Comparison of ENCODE assay signal across 16 mouse cellular contexts in the genomic region with DNA sequence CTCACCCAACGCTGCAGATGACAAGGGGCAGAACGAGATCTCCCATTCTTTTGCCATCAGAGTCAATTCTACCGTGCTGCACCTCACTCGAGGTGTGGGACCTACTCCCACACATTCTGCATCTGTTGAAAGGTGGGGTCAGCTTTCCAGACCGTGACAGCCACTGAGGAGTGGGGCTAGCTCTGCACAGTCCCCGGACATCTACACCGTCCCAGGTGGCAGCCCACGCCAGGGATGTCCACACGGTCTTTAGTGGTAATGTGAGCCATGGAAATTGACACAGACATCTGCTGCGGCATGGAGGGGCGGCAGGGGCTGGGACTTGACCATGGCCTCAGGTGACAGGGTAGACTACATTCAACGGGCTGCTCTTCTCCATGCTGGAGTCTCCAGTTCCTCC.
"Had no signal": no experiment of that assay in that cellular context is flagged by ENCODE, and none has a peak within 500 bp of the region (broad histone marks: within the 10 kb centered on the region; RNA-seq: fewer than 3 reads in every experiment).

No protein-coding gene starts in this region.

- DNase-seq: lung, adult 2 months; lung, postnatal 14 days; lung, postnatal 36 days; right cerebral cortex, postnatal 14 days; thymus, adult 18-20 months; thymus, postnatal 14 days; thymus, postnatal 36 days had no signal

- H3K9me3 ChIP-seq: lung, embryonic 15.5 days; megakaryocyte, embryonic 14.5 days; midbrain, embryonic 13.5 days; midbrain, embryonic 15.5 days; neural tube, embryonic 12.5 days; stomach, embryonic 15.5 days had no signal

- H3K9ac ChIP-seq: lung, embryonic 15.5 days; midbrain, embryonic 13.5 days; midbrain, embryonic 15.5 days; neural tube, embryonic 12.5 days; stomach, embryonic 15.5 days had no signal

- H3K4me1 ChIP-seq: midbrain, embryonic 15.5 days; stomach, embryonic 15.5 days had no signal

- H3K4me3 ChIP-seq: lung, embryonic 15.5 days; megakaryocyte, embryonic 14.5 days; midbrain, embryonic 13.5 days; midbrain, embryonic 15.5 days; neural tube, embryonic 12.5 days; stomach, embryonic 15.5 days had no signal

- H3K27me3 ChIP-seq: lung, embryonic 15.5 days; megakaryocyte, embryonic 14.5 days; midbrain, embryonic 13.5 days; midbrain, embryonic 15.5 days; neural tube, embryonic 12.5 days; stomach, embryonic 15.5 days had no signal

- H3K27ac ChIP-seq: lung, embryonic 15.5 days; macrophage; midbrain, embryonic 13.5 days; midbrain, embryonic 15.5 days; neural tube, embryonic 12.5 days; stomach, embryonic 15.5 days had no signal

- H3K36me3 ChIP-seq: lung, embryonic 15.5 days; midbrain, embryonic 13.5 days; midbrain, embryonic 15.5 days; neural tube, embryonic 12.5 days; stomach, embryonic 15.5 days had no signal

- H3K4me2 ChIP-seq: lung, embryonic 15.5 days; midbrain, embryonic 11.5 days; midbrain, embryonic 13.5 days; midbrain, embryonic 15.5 days; neural tube, embryonic 12.5 days; stomach, embryonic 15.5 days had no signal

- ATAC-seq: lung, postnatal 0 days; midbrain, embryonic 13.5 days; midbrain, embryonic 15.5 days had no signal
